Mouse (Mus musculus): Measurements from ENCODE around the gene Nr1i3. TPM values are rescaled to one million over a fixed set of nuclear protein-coding genes. Genes with fewer than 3 reads are reported as not detected.

Nr1i3 gene
- polyA plus RNA-seq, 1 experiment from 2014 or later = 0.23 TPM

GRCm38 (mm10) chr1:171192283-171192682 lies 21.5 kb upstream of the Nr1i3 start:
- no peak overlapping the region for H3K27ac ChIP-seq (ENCODE audit: low read depth, low read length)
- H3K9ac ChIP-seq (ENCODE audit: low read length) = no peak overlapping the region
- no peaks in the 10 kb centered on the region for H3K9me3 ChIP-seq (ENCODE audit: control insufficient read depth, low read length)
- ATAC-seq (replicated peaks; ENCODE audit: low FRiP score) (no peak), DNase-seq (ENCODE audit: low spot score) (no peak)
- peaks cover 33% of the 10 kb centered on the region for H3K27me3 ChIP-seq (ENCODE audit: control insufficient read depth, insufficient read depth, low read length)
- no peaks in the 10 kb centered on the region for H3K36me3 ChIP-seq (ENCODE audit: control insufficient read depth, insufficient read depth, low read length)
- no peak overlapping the region for H3K4me2 ChIP-seq (ENCODE audit: low read depth, low read length, severe bottlenecking)
- H3K4me1 ChIP-seq (replicated peaks; ENCODE audit: control insufficient read depth, insufficient read depth, low read length) = peaks cover 13% of the 10 kb centered on the region; the same call in 1 of the 2 replicates
- 48% methylated on average over 10 of the region's 10 CpGs for WGBS
- H3K4me3 ChIP-seq (ENCODE audit: low read depth, low read length) = no peak overlapping the region

GRCm38 (mm10) chr1:171193093-171193840 lies 20.5 kb upstream of the Nr1i3 start:
- H3K4me3 ChIP-seq (ENCODE audit: low read depth, low read length) = peak overlapping the region; percentile 12; the same call in 1 of the 2 replicates
- no peaks in the 10 kb centered on the region for H3K9me3 ChIP-seq (ENCODE audit: control insufficient read depth, low read length)
- peaks cover 33% of the 10 kb centered on the region for H3K27me3 ChIP-seq (ENCODE audit: control insufficient read depth, insufficient read depth, low read length)
- H3K9ac ChIP-seq (ENCODE audit: low read length) = peak overlapping the region; percentile 1
- DNase-seq (ENCODE audit: low spot score) = no peak
- WGBS = 3% methylated on average over 18 of the region's 18 CpGs
- H3K4me1 ChIP-seq (replicated peaks; ENCODE audit: control insufficient read depth, insufficient read depth, low read length) = peaks cover 13% of the 10 kb centered on the region; the same call in 1 of the 2 replicates
- ATAC-seq (replicated peaks; ENCODE audit: low FRiP score) = 0 out of 2 replicates have a peak, but pooled peaks have one; percentile 8
- peak overlapping the region; percentile 33 for H3K4me2 ChIP-seq (ENCODE audit: low read depth, low read length, severe bottlenecking)
- H3K27ac ChIP-seq (ENCODE audit: low read depth, low read length) = no peak overlapping the region
- H3K36me3 ChIP-seq (ENCODE audit: control insufficient read depth, insufficient read depth, low read length) = no peaks in the 10 kb centered on the region

- no peak for DNase-seq (ENCODE audit: low spot score)
- Histone ChIP-seq H3K4me3 (ENCODE audit: low read depth, low read length) (no peak overlapping the region), H3K4me2 (ENCODE audit: low read depth, low read length, severe bottlenecking) (no peak overlapping the region), H3K27ac (ENCODE audit: low read depth, low read length) (no peak overlapping the region), H3K4me1 (replicated peaks; ENCODE audit: control insufficient read depth, insufficient read depth, low read length) (peaks cover 9% of the 10 kb centered on the region; the same call in 1 of the 2 replicates), H3K9me3 (ENCODE audit: control insufficient read depth, low read length) (no peaks in the 10 kb centered on the region), H3K36me3 (ENCODE audit: control insufficient read depth, insufficient read depth, low read length) (no peaks in the 10 kb centered on the region), H3K27me3 (ENCODE audit: control insufficient read depth, insufficient read depth, low read length) (peaks cover 33% of the 10 kb centered on the region), H3K9ac (ENCODE audit: low read length) (no peak overlapping the region)
- whole genome bisulfite sequencing = 25% methylated on average over 11 of the region's 11 CpGs
- no peak for ATAC-seq (replicated peaks; ENCODE audit: low FRiP score)
Observed at GRCm38 (mm10) chr1:171193911-171194830, 19.6 kb upstream of the Nr1i3 start.

- H3K9me3 ChIP-seq (ENCODE audit: control insufficient read depth, low read length) = no peaks in the 10 kb centered on the region
- H3K4me2 ChIP-seq (ENCODE audit: low read depth, low read length, severe bottlenecking) = peak overlapping the region; percentile 94
- peak overlapping the region; percentile 50 for H3K4me3 ChIP-seq (ENCODE audit: low read depth, low read length)
- 4% methylated on average over 20 of the region's 20 CpGs for WGBS
- no peak overlapping the region for H3K27ac ChIP-seq (ENCODE audit: low read depth, low read length)
- H3K36me3 ChIP-seq (ENCODE audit: control insufficient read depth, insufficient read depth, low read length) = no peaks in the 10 kb centered on the region
- ATAC-seq (replicated peaks; ENCODE audit: low FRiP score) (0 out of 2 replicates have a peak, but pooled peaks have one; percentile 1), DNase-seq (ENCODE audit: low spot score) (no peak)
- no peak overlapping the region; the same call in 1 of the 2 replicates for H3K9ac ChIP-seq (ENCODE audit: low read length)
- peaks cover 33% of the 10 kb centered on the region for H3K27me3 ChIP-seq (ENCODE audit: control insufficient read depth, insufficient read depth, low read length)
- peaks cover 6% of the 10 kb centered on the region; the same call in 1 of the 2 replicates for H3K4me1 ChIP-seq (replicated peaks; ENCODE audit: control insufficient read depth, insufficient read depth, low read length)
Observed at GRCm38 (mm10) chr1:171195046-171195822, 18.5 kb upstream of the Nr1i3 start.

- ATAC-seq (replicated peaks; ENCODE audit: low FRiP score) = peak; percentile 87
- Histone ChIP-seq H3K27me3 (ENCODE audit: control insufficient read depth, insufficient read depth, low read length) (peaks cover 33% of the 10 kb centered on the region), H3K4me2 (ENCODE audit: low read depth, low read length, severe bottlenecking) (peak within 1 kb of the TSS; percentile 94), H3K9me3 (ENCODE audit: control insufficient read depth, low read length) (no peaks in the 10 kb centered on the region), H3K4me3 (ENCODE audit: low read depth, low read length) (peak within 1 kb of the TSS; percentile 50), H3K36me3 (ENCODE audit: control insufficient read depth, insufficient read depth, low read length) (no peaks in the 10 kb centered on the region), H3K9ac (ENCODE audit: low read length) (peak within 1 kb of the TSS; percentile 45; the same call in 1 of the 2 replicates), H3K4me1 (replicated peaks; ENCODE audit: control insufficient read depth, insufficient read depth, low read length) (peaks cover 6% of the 10 kb centered on the region; the same call in 1 of the 2 replicates), H3K27ac (ENCODE audit: low read depth, low read length) (no peak within 1 kb of the TSS)
- WGBS = under 1% methylated on average over 33 of the region's 33 CpGs
- peak; percentile 82 for DNase-seq (ENCODE audit: low spot score)
Observed at GRCm38 (mm10) chr1:171195887-171196397, 17.8 kb upstream of the Nr1i3 start, which contains the start of gene Pcp4l1. TSS of gene Pcp4l1 (minus strand) at chr1:171196268.

- H3K9me3 ChIP-seq (ENCODE audit: control insufficient read depth, low read length) = no peaks in the 10 kb centered on the region
- H3K9ac ChIP-seq (ENCODE audit: low read length) = no peak overlapping the region
- 68% methylated on average over 1 of the region's 1 CpGs for WGBS
- H3K36me3 ChIP-seq (ENCODE audit: control insufficient read depth, insufficient read depth, low read length) = no peaks in the 10 kb centered on the region
- 0 out of 2 replicates have a peak, but pooled peaks cover 4% of the 10 kb centered on the region for H3K4me1 ChIP-seq (replicated peaks; ENCODE audit: control insufficient read depth, insufficient read depth, low read length)
- H3K4me3 ChIP-seq (ENCODE audit: low read depth, low read length) = no peak overlapping the region
- no peak overlapping the region for H3K4me2 ChIP-seq (ENCODE audit: low read depth, low read length, severe bottlenecking)
- no peak for ATAC-seq (replicated peaks; ENCODE audit: low FRiP score)
- DNase-seq (ENCODE audit: low spot score) = no peak
- peaks cover 17% of the 10 kb centered on the region for H3K27me3 ChIP-seq (ENCODE audit: control insufficient read depth, insufficient read depth, low read length)
- no peak overlapping the region for H3K27ac ChIP-seq (ENCODE audit: low read depth, low read length)
Observed at GRCm38 (mm10) chr1:171199532-171199931, 14.2 kb upstream of the Nr1i3 start.

- DNase-seq (ENCODE audit: low spot score) (no peak), ATAC-seq (replicated peaks; ENCODE audit: low FRiP score) (no peak)
- no peak overlapping the region for H3K4me2 ChIP-seq (ENCODE audit: low read depth, low read length, severe bottlenecking)
- H3K9ac ChIP-seq (ENCODE audit: low read length) = no peak overlapping the region
- H3K4me3 ChIP-seq (ENCODE audit: low read depth, low read length) = no peak overlapping the region
- H3K36me3 ChIP-seq (ENCODE audit: control insufficient read depth, insufficient read depth, low read length) = no peaks in the 10 kb centered on the region
- H3K4me1 ChIP-seq (replicated peaks; ENCODE audit: control insufficient read depth, insufficient read depth, low read length) = 0 out of 2 replicates have a peak, but pooled peaks cover 3% of the 10 kb centered on the region
- peaks cover 5% of the 10 kb centered on the region; the same call in 1 of the 2 replicates for H3K27me3 ChIP-seq (ENCODE audit: control insufficient read depth, insufficient read depth, low read length)
- no peak overlapping the region for H3K27ac ChIP-seq (ENCODE audit: low read depth, low read length)
- H3K9me3 ChIP-seq (ENCODE audit: control insufficient read depth, low read length) = no peaks in the 10 kb centered on the region
- WGBS = 95% methylated on average over 1 of the region's 1 CpGs
Observed at GRCm38 (mm10) chr1:171200769-171201168, 13.0 kb upstream of the Nr1i3 start.

All from forebrain, embryonic 11.5 days (tissue).